Mouse (Mus musculus): ENCODE data around the gene Eno1.

DNA sequence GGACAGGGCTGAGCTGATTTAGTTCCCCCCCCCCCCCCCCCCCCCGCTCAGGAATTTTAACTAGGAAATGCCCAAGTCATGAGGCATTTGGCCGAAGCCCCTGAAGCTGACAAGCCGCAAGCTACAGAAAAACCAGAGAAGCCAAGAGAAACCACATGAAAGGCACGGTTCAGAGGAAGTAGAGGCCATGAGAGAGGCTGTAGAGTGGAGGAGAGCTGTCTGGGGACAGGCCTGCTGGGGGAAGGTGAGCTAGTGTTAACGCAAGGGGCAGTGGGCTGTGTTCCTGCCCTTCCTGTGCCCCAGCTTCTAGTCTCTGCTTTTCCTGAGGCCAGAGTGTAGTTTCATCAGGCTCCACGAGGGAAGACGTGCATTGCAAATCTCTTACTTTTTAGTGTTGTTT, 33.2 kb downstream of the Eno1 start:
- TF ChIP-seq CTCF (conservative IDR thresholded peaks at IDR 0.05; ENCODE audit: insufficient read depth, insufficient read length, low read depth, low read length), result no peak
- TF ChIP-seq POLR2A (IDR thresholded peaks at IDR 0.05; ENCODE audit: low read depth, low read length), result no peak
